Mouse (Mus musculus): ENCODE data around the gene Alkbh6. TPM values are rescaled to one million over a fixed set of nuclear protein-coding genes. Genes with fewer than 3 reads are reported as not detected.

The Alkbh6 gene
- polyA plus RNA-seq, 1 experiment, result 2.1 TPM

GRCm38 (mm10) chr7:30291215-30292131, 17.0 kb upstream of the Alkbh6 start, which contains the start of gene Clip3:
Clip3 (plus strand) TSS chr7:30291728.
- H3K36me3 ChIP-seq (ENCODE audit: control insufficient read depth), result no peaks in the 10 kb centered on the region
- no peak within 1 kb of the TSS for H3K4me3 ChIP-seq (replicated peaks)
- no peaks in the 10 kb centered on the region for H3K9me3 ChIP-seq (ENCODE audit: control insufficient read depth, low read length)
- peaks cover 21% of the 10 kb centered on the region for H3K27me3 ChIP-seq (ENCODE audit: control insufficient read depth)
- TF ChIP-seq TAL1 (IDR thresholded peaks at IDR 0.05; ENCODE audit: low read length), result no peak
- H3K4me1 ChIP-seq (ENCODE audit: control insufficient read depth), result peaks cover 3% of the 10 kb centered on the region

- H3K27me3 ChIP-seq (ENCODE audit: control insufficient read depth), result peaks cover 16% of the 10 kb centered on the region
- no peaks in the 10 kb centered on the region for H3K36me3 ChIP-seq (ENCODE audit: control insufficient read depth)
- no peak for TF ChIP-seq GATA1 (IDR thresholded peaks at IDR 0.05; ENCODE audit: low read length)
- no peak for TF ChIP-seq TAL1 (IDR thresholded peaks at IDR 0.05; ENCODE audit: low read length)
- no peaks in the 10 kb centered on the region for H3K9me3 ChIP-seq (ENCODE audit: control insufficient read depth, low read length)
- H3K4me3 ChIP-seq (replicated peaks), result no peak overlapping the region
- H3K4me1 ChIP-seq (ENCODE audit: control insufficient read depth), result peaks cover 12% of the 10 kb centered on the region
These were observed 14.7 kb upstream of the Alkbh6 start for GRCm38 (mm10) chr7:30293795-30294194.

- TF ChIP-seq GATA1 (IDR thresholded peaks at IDR 0.05; ENCODE audit: low read length) (no peak), TAL1 (IDR thresholded peaks at IDR 0.05; ENCODE audit: low read length) (no peak)
- H3K4me1 ChIP-seq (ENCODE audit: control insufficient read depth), result peaks cover 12% of the 10 kb centered on the region
- H3K9me3 ChIP-seq (ENCODE audit: control insufficient read depth, low read length), result no peaks in the 10 kb centered on the region
- H3K27me3 ChIP-seq (ENCODE audit: control insufficient read depth), result peaks cover 13% of the 10 kb centered on the region
- H3K4me3 ChIP-seq (replicated peaks), result no peak overlapping the region
- no peaks in the 10 kb centered on the region for H3K36me3 ChIP-seq (ENCODE audit: control insufficient read depth)
These were observed 14.2 kb upstream of the Alkbh6 start for GRCm38 (mm10) chr7:30294296-30294695.

GRCm38 (mm10) chr7:30295103-30295502, 13.4 kb upstream of the Alkbh6 start:
- no peak overlapping the region for H3K4me3 ChIP-seq (replicated peaks)
- peaks cover 13% of the 10 kb centered on the region for H3K27me3 ChIP-seq (ENCODE audit: control insufficient read depth)
- TF ChIP-seq GATA1 (IDR thresholded peaks at IDR 0.05; ENCODE audit: low read length) (no peak), TAL1 (IDR thresholded peaks at IDR 0.05; ENCODE audit: low read length) (no peak)
- H3K36me3 ChIP-seq (ENCODE audit: control insufficient read depth), result no peaks in the 10 kb centered on the region
- H3K9me3 ChIP-seq (ENCODE audit: control insufficient read depth, low read length), result no peaks in the 10 kb centered on the region
- peaks cover 12% of the 10 kb centered on the region for H3K4me1 ChIP-seq (ENCODE audit: control insufficient read depth)

- peaks cover 5% of the 10 kb centered on the region for H3K27me3 ChIP-seq (ENCODE audit: control insufficient read depth)
- H3K36me3 ChIP-seq (ENCODE audit: control insufficient read depth), result no peaks in the 10 kb centered on the region
- H3K9me3 ChIP-seq (ENCODE audit: control insufficient read depth, low read length), result no peaks in the 10 kb centered on the region
- TF ChIP-seq TAL1 (IDR thresholded peaks at IDR 0.05; ENCODE audit: low read length) (no peak), GATA1 (IDR thresholded peaks at IDR 0.05; ENCODE audit: low read length) (no peak)
- peaks cover 12% of the 10 kb centered on the region for H3K4me1 ChIP-seq (ENCODE audit: control insufficient read depth)
- no peak overlapping the region for H3K4me3 ChIP-seq (replicated peaks)
These were observed 11.7 kb upstream of the Alkbh6 start for GRCm38 (mm10) chr7:30296816-30297215.

- Histone ChIP-seq H3K4me3 (replicated peaks) (no peak overlapping the region), H3K36me3 (ENCODE audit: control insufficient read depth) (no peaks in the 10 kb centered on the region), H3K4me1 (ENCODE audit: control insufficient read depth) (peaks cover 12% of the 10 kb centered on the region), H3K27me3 (ENCODE audit: control insufficient read depth) (peaks cover under 1% of the 10 kb centered on the region), H3K9me3 (ENCODE audit: control insufficient read depth, low read length) (no peaks in the 10 kb centered on the region)
- TF ChIP-seq TAL1 (IDR thresholded peaks at IDR 0.05; ENCODE audit: low read length) (no peak), GATA1 (IDR thresholded peaks at IDR 0.05; ENCODE audit: low read length) (no peak)
These were observed 11.3 kb upstream of the Alkbh6 start for GRCm38 (mm10) chr7:30297266-30297665.

GRCm38 (mm10) chr7:30300914-30301313, 7.6 kb upstream of the Alkbh6 start:
- no peak for TF ChIP-seq TAL1 (IDR thresholded peaks at IDR 0.05; ENCODE audit: low read length)
- no peak for TF ChIP-seq GATA1 (IDR thresholded peaks at IDR 0.05; ENCODE audit: low read length)
- H3K9me3 ChIP-seq (ENCODE audit: control insufficient read depth, low read length), result no peaks in the 10 kb centered on the region
- no peak overlapping the region for H3K4me3 ChIP-seq (replicated peaks)
- no peaks in the 10 kb centered on the region for H3K27me3 ChIP-seq (ENCODE audit: control insufficient read depth)
- no peaks in the 10 kb centered on the region for H3K36me3 ChIP-seq (ENCODE audit: control insufficient read depth)
- H3K4me1 ChIP-seq (ENCODE audit: control insufficient read depth), result peaks cover 12% of the 10 kb centered on the region

- Histone ChIP-seq H3K4me1 (ENCODE audit: control insufficient read depth) (peaks cover 23% of the 10 kb centered on the region), H3K36me3 (ENCODE audit: control insufficient read depth) (peaks cover 2% of the 10 kb centered on the region; the same call in 1 of the 2 replicates)
These were observed 2.3 kb upstream of the Alkbh6 start for GRCm38 (mm10) chr7:30306083-30306779.

More at GRCm38 (mm10) chr7:30306083-30306779, 2.3 kb upstream of the Alkbh6 start:
- Histone ChIP-seq H3K4me3 (replicated peaks) (no peak overlapping the region), H3K27me3 (ENCODE audit: control insufficient read depth) (no peaks in the 10 kb centered on the region), H3K9me3 (ENCODE audit: control insufficient read depth, low read length) (no peaks in the 10 kb centered on the region)
- TF ChIP-seq GATA1 (IDR thresholded peaks at IDR 0.05; ENCODE audit: low read length) (no peak), TAL1 (IDR thresholded peaks at IDR 0.05; ENCODE audit: low read length) (no peak)

Measured in erythroblast, embryonic 14.5 days (primary cell).